ENCODE assay signal across 9 mouse cellular contexts in the genomic region with DNA sequence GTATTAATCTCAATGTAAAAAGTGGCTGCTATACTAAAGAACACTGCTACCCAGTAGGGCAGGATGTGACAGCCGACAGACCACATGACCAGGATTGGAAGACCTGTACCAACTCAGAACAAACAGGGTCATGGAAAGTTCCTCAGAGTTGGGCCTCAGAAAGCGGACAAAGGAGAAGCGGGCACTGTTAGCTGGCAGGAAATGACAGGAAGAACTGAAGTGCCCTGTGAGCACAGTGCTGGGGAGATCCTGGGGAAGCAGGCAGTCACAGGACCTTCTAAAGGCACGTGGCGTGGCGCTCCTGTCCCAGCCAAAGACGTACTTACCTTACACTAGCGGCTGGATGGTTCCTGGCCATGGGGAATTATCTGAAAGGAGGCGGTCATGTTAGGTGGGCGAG. TPM values are rescaled to one million over a fixed set of nuclear protein-coding genes. Genes with fewer than 3 reads are reported as not detected.
DNase-seq lines count a peak whose midpoint lies in the region; ATAC-seq and TF ChIP-seq lines count a peak whose summit lies in the region.
"Had no signal": no experiment of that assay in that cellular context is flagged by ENCODE, and none has a peak within 500 bp of the region (broad histone marks: within the 10 kb centered on the region; RNA-seq: fewer than 3 reads in every experiment).

No protein-coding gene starts in this region.

- H3K9ac ChIP-seq in forebrain, embryonic 13.5 days = no peak overlapping the region
- H3K9ac ChIP-seq in forebrain, embryonic 16.5 days (replicated peaks; ENCODE audit: low read depth, low read length) = no peak overlapping the region
- no peak overlapping the region for H3K9ac ChIP-seq in heart, embryonic 11.5 days (ENCODE audit: low read depth, low read length)
- H3K9ac ChIP-seq: embryonic facial prominence, embryonic 12.5 days had no signal

- peak overlapping the region; percentile 19; the same call in 1 of the 2 replicates for H3K27ac ChIP-seq in forebrain, embryonic 13.5 days
- no peak overlapping the region for H3K27ac ChIP-seq in forebrain, embryonic 16.5 days (ENCODE audit: low read length)
- H3K27ac ChIP-seq in heart, embryonic 11.5 days (ENCODE audit: low read depth, low read length) = peak overlapping the region; percentile 15; the same call in 1 of the 2 replicates
- H3K27ac ChIP-seq: embryonic facial prominence, embryonic 12.5 days had no signal

- no peak for TF ChIP-seq CTCF in lung, adult 2 months (IDR thresholded peaks at IDR 0.05; ENCODE audit: insufficient read depth, low read length)

- WGBS in forebrain, embryonic 13.5 days = 87% methylated on average over 10 of the region's 10 CpGs
- 83% methylated on average over 10 of the region's 10 CpGs for WGBS in forebrain, embryonic 16.5 days
- WGBS in heart, embryonic 11.5 days (ENCODE audit: insufficient replicate concordance) = 85% methylated on average over 10 of the region's 10 CpGs
- WGBS in lung, adult 2 months = 28% methylated on average over 10 of the region's 10 CpGs

- no peak overlapping the region for H3K4me3 ChIP-seq in forebrain, embryonic 13.5 days
- no peak overlapping the region for H3K4me3 ChIP-seq in forebrain, embryonic 16.5 days (replicated peaks; ENCODE audit: low read length)
- H3K4me3 ChIP-seq in heart, embryonic 11.5 days (ENCODE audit: low read depth, low read length) = no peak overlapping the region
- no peak overlapping the region for H3K4me3 ChIP-seq in lung, adult 2 months (replicated peaks; ENCODE audit: extremely low read depth, low read depth, low read length)
- H3K4me3 ChIP-seq: embryonic facial prominence, embryonic 12.5 days had no signal

- peaks cover 50% of the 10 kb centered on the region for H3K4me1 ChIP-seq in forebrain, embryonic 13.5 days
- peaks cover 42% of the 10 kb centered on the region for H3K4me1 ChIP-seq in forebrain, embryonic 16.5 days (replicated peaks; ENCODE audit: control insufficient read depth, insufficient read depth, low read length)
- H3K4me1 ChIP-seq in heart, embryonic 11.5 days (ENCODE audit: control insufficient read depth, insufficient read depth, low read length) = peaks cover 52% of the 10 kb centered on the region
- H3K4me1 ChIP-seq in lung, adult 2 months (ENCODE audit: control insufficient read depth, insufficient read depth, low read length) = peaks cover 54% of the 10 kb centered on the region

- H3K27me3 ChIP-seq in forebrain, embryonic 13.5 days = no peaks in the 10 kb centered on the region
- H3K27me3 ChIP-seq in forebrain, embryonic 16.5 days (replicated peaks; ENCODE audit: control insufficient read depth, insufficient read depth, low read length) = no peaks in the 10 kb centered on the region
- H3K27me3 ChIP-seq in heart, embryonic 11.5 days (ENCODE audit: control insufficient read depth, insufficient read depth, low read length) = no peaks in the 10 kb centered on the region
- H3K27me3 ChIP-seq: embryonic facial prominence, embryonic 12.5 days had no signal

- peak; percentile 72 for DNase-seq in 416B (ENCODE audit: low read depth)
- DNase-seq in lung, adult 2 months = peak; percentile 51
- no peak for DNase-seq in retina, embryonic 14.5 days (ENCODE audit: low spot score)
- DNase-seq in right cerebral cortex, postnatal 36 days (ENCODE audit: low spot score in 2 of 2) = no peak
- DNase-seq in urinary bladder, postnatal 10 days (ENCODE audit: low spot score) = no peak

- ATAC-seq in forebrain, embryonic 13.5 days = no peak
- no peak for ATAC-seq in forebrain, embryonic 16.5 days
- no peak for ATAC-seq in heart, embryonic 11.5 days (replicated peaks; ENCODE audit: insufficient number of reproducible peaks, low FRiP score, low TSS enrichment)

- no peak for TF ChIP-seq POLR2A in lung, adult 2 months (IDR thresholded peaks at IDR 0.05; ENCODE audit: borderline replicate concordance, extremely low read depth, low read depth, low read length)

- no peak overlapping the region for H3K4me2 ChIP-seq in forebrain, embryonic 13.5 days
- no peak overlapping the region for H3K4me2 ChIP-seq in forebrain, embryonic 16.5 days (ENCODE audit: low read length)
- no peak overlapping the region for H3K4me2 ChIP-seq in heart, embryonic 11.5 days
- H3K4me2 ChIP-seq: embryonic facial prominence, embryonic 12.5 days had no signal

- H3K36me3 ChIP-seq in forebrain, embryonic 13.5 days (ENCODE audit: poor library complexity, severe bottlenecking) = peaks cover 89% of the 10 kb centered on the region
- peaks cover 44% of the 10 kb centered on the region for H3K36me3 ChIP-seq in forebrain, embryonic 16.5 days (ENCODE audit: control insufficient read depth, insufficient read depth)
- peaks cover 43% of the 10 kb centered on the region for H3K36me3 ChIP-seq in heart, embryonic 11.5 days (ENCODE audit: control insufficient read depth, insufficient read depth, low read length)

- H3K9me3 ChIP-seq in forebrain, embryonic 13.5 days (replicated peaks) = no peaks in the 10 kb centered on the region
- no peaks in the 10 kb centered on the region for H3K9me3 ChIP-seq in forebrain, embryonic 16.5 days (ENCODE audit: control insufficient read depth, low read length)
- H3K9me3 ChIP-seq in heart, embryonic 11.5 days (replicated peaks; ENCODE audit: control insufficient read depth, low read length) = no peaks in the 10 kb centered on the region
- H3K9me3 ChIP-seq: embryonic facial prominence, embryonic 12.5 days had no signal

RNA-seq across cellular contexts. Expression of a gene that starts 9.8 kb away (rescaled TPM):
- 22.5 and 22.6 TPM in 2 replicates for polyA plus RNA-seq in forebrain, embryonic 13.5 days (2015; fragmentation: Nextera tagmentation; extraction: Ambion mirVana)
- polyA plus RNA-seq in forebrain, embryonic 16.5 days (2015; fragmentation: Nextera tagmentation; extraction: Ambion mirVana) = 24.5 and 27.7 TPM in 2 replicates
- polyA plus RNA-seq in heart, embryonic 11.5 days (2014; fragmentation: Nextera tagmentation; extraction: Ambion mirVana) = 18.0 and 18.6 TPM in 2 replicates
- 87.2 and 115 TPM in 2 replicates for polyA plus RNA-seq in lung, adult 2 months (2012; rRNA removed)

Comparison
In these comparisons a context has a peak if more than half of its experiments do, and no peak if none do; other contexts are left out.
1. DNase-seq: peak in 416B (single experiment) and lung, adult 2 months (single experiment); none in retina, embryonic 14.5 days (single experiment), right cerebral cortex, postnatal 36 days (0 of 2) and urinary bladder, postnatal 10 days (single experiment).